Mouse (Mus musculus) 3T3-L1 (cell line): ENCODE measurements at regions not wholly inside any gene's neighbourhood (a gene's known extent, or its start where the extent isn't known, plus 50 kb on each side); places are given as distances from the start of the nearest gene placed in this dataset.
A peak's percentile ranks its signal among the peaks of the same experiment; 100 is the strongest.
"Not testable (repeated sequence)": the region's sequence is repeated elsewhere in the genome, so short reads cannot be mapped to it uniquely, and the experiment has no call there.

ENCODE experiments used
- DNase-seq: peaks from one replicate; pipeline ENCODE4 v3.0.0-alpha.2; 2015; ENCODE audit warnings: low read depth, low spot score

GRCm38 (mm10) chr15:62257110-62257667 is 1334.4 kb upstream of the A1bg start:
- no peak for DNase-seq

GRCm38 (mm10) chr15:62255571-62255970 is 1332.8 kb upstream of the A1bg start:
- DNase-seq: no peak

- DNase-seq: no peak
Observed at GRCm38 (mm10) chr15:62253724-62254123, 1330.9 kb upstream of the A1bg start.

GRCm38 (mm10) chr15:62252078-62252833 is 1329.4 kb upstream of the A1bg start:
- not testable (repeated sequence) for DNase-seq

GRCm38 (mm10) chr15:62249436-62249835 is 1326.6 kb upstream of the A1bg start:
- no peak for DNase-seq

- no peak for DNase-seq
Observed at GRCm38 (mm10) chr15:62246561-62247079, 1323.8 kb upstream of the A1bg start.

- DNase-seq: peak; percentile 83
Observed at GRCm38 (mm10) chr15:62245237-62245636, 1322.4 kb upstream of the A1bg start.

- no peak for DNase-seq
Observed at GRCm38 (mm10) chr15:62244819-62245218, 1322.0 kb upstream of the A1bg start.

GRCm38 (mm10) chr15:62240031-62240430 is 1317.2 kb upstream of the A1bg start:
- DNase-seq: no peak

GRCm38 (mm10) chr15:62238503-62239045 is 1315.8 kb upstream of the A1bg start:
- peak; percentile 31 for DNase-seq

GRCm38 (mm10) chr15:62236056-62236455 is 1313.2 kb upstream of the A1bg start:
- no peak for DNase-seq

GRCm38 (mm10) chr15:62234182-62234760 is 1311.5 kb upstream of the A1bg start:
- no peak for DNase-seq

- no peak for DNase-seq
Observed at GRCm38 (mm10) chr15:62233154-62233553, 1310.3 kb upstream of the A1bg start.

GRCm38 (mm10) chr15:62231709-62232108 is 1308.9 kb upstream of the A1bg start:
- DNase-seq: no peak

- DNase-seq: no peak
Observed at GRCm38 (mm10) chr15:62230773-62231172, 1308.0 kb upstream of the A1bg start.

- no peak for DNase-seq
Observed at GRCm38 (mm10) chr15:62229491-62230283, 1306.9 kb upstream of the A1bg start.

GRCm38 (mm10) chr15:62229023-62229422 is 1306.2 kb upstream of the A1bg start:
- no peak for DNase-seq

- DNase-seq: no peak
Observed at GRCm38 (mm10) chr15:62224798-62225197, 1302.0 kb upstream of the A1bg start.

- no peak for DNase-seq
Observed at GRCm38 (mm10) chr15:62224191-62224590, 1301.4 kb upstream of the A1bg start.

GRCm38 (mm10) chr15:62223156-62223840 is 1300.5 kb upstream of the A1bg start:
- peak; percentile 21 for DNase-seq

GRCm38 (mm10) chr15:62222731-62223130 is 1299.9 kb upstream of the A1bg start:
- peak; percentile 77 for DNase-seq
